Mouse (Mus musculus) spleen, adult 10 weeks (tissue): ENCODE results near the gene Lrg1. TPM values are rescaled to one million over a fixed set of nuclear protein-coding genes. Genes with fewer than 3 reads are reported as not detected.

Experiments
- polyA plus RNA-seq: library from polyadenylated mRNA; stranded (reverse); fragments of 350-450 nt; fragmentation: Illumina TruSeq; extraction: RNeasy Lipid Tissue Mini Kit (QIAGEN cat#74804); gene quantifications from one replicate; pipeline ENCODE4 v1.2.3, GENCODE M21; 2015; ENCODE audit warnings: low replicate concordance; ENCODE audit not compliant: insufficient read depth

Gene Lrg1
- polyA plus RNA-seq: 2.1 TPM

GRCm38 (mm10) chr17:56121826-56122225 lies at the start of gene Lrg1:
TSS of gene Lrg1 (minus strand) at chr17:56122001.

GRCm38 (mm10) chr17:56162231-56162774 lies 40.5 kb upstream of the Lrg1 start, which contains the start of gene Tnfaip8l1:
TSS of gene Tnfaip8l1 (plus strand) at chr17:56162477.

GRCm38 (mm10) chr17:56139858-56140595 lies 18.2 kb upstream of the Lrg1 start, which contains the start of gene Sema6b:
TSS of gene Sema6b (minus strand) at chr17:56140343.

GRCm38 (mm10) chr17:56117251-56117710 lies 4.5 kb downstream of the Lrg1 start, which contains the start of gene Plin5:
TSS of gene Plin5 (minus strand) at chr17:56117596.

GRCm38 (mm10) chr17:56109219-56110051 lies 12.4 kb downstream of the Lrg1 start, which contains the start of gene Plin4:
TSS of gene Plin4 (minus strand) at chr17:56109803.

GRCm38 (mm10) chr17:56078880-56079795 lies 42.7 kb downstream of the Lrg1 start, which contains the start of gene Hdgfl2:
TSS of gene Hdgfl2 (plus strand) at chr17:56079634.

GRCm38 (mm10) chr17:56074827-56075208 lies 47.0 kb downstream of the Lrg1 start, which contains the start of gene Ubxn6:
TSS of gene Ubxn6 (minus strand) at chr17:56075028.

Other genes with a start within 250 kb of the Lrg1 start
- gene Zfp119a, start 243.1 kb downstream of the Lrg1 start, polyA plus RNA-seq: 9.9 TPM
- 42.3 TPM for gene Zfp959, start 229.9 kb downstream of the Lrg1 start, polyA plus RNA-seq
- 12.5 TPM for gene Zfp119b, start 172.5 kb downstream of the Lrg1 start, polyA plus RNA-seq
- 13.5 TPM for gene Ebi3, start 169.4 kb downstream of the Lrg1 start, polyA plus RNA-seq
- gene Yju2, start 162.9 kb downstream of the Lrg1 start, polyA plus RNA-seq: 8.8 TPM
- not detected for gene Shd, start 151.5 kb downstream of the Lrg1 start, polyA plus RNA-seq
- not detected for gene Fsd1, start 135.5 kb downstream of the Lrg1 start, polyA plus RNA-seq
- gene Stap2, start 116.4 kb downstream of the Lrg1 start, polyA plus RNA-seq: 12.9 TPM
- 21.5 TPM for gene Mpnd, start 116.3 kb downstream of the Lrg1 start, polyA plus RNA-seq
- 21.0 TPM for gene Sh3gl1, start 85.4 kb downstream of the Lrg1 start, polyA plus RNA-seq
- 5.2 TPM for gene Chaf1a, start 81.6 kb downstream of the Lrg1 start, polyA plus RNA-seq
- 30.8 TPM for gene Ubxn6, start 47.0 kb downstream of the Lrg1 start, polyA plus RNA-seq
- 31.1 TPM for gene Hdgfl2, start 42.4 kb downstream of the Lrg1 start, polyA plus RNA-seq
- 0.64 TPM for gene Plin4, start 12.2 kb downstream of the Lrg1 start, polyA plus RNA-seq
- 0.11 TPM for gene Plin5, start 4.4 kb downstream of the Lrg1 start, polyA plus RNA-seq
- 0.68 TPM for gene Sema6b, start 18.3 kb upstream of the Lrg1 start, polyA plus RNA-seq
- gene Tnfaip8l1, start 40.5 kb upstream of the Lrg1 start, polyA plus RNA-seq: 4.4 TPM
- gene Mydgf, start 61.9 kb upstream of the Lrg1 start, polyA plus RNA-seq: 20.5 TPM
- 9.1 TPM for gene Dpp9, start 96.9 kb upstream of the Lrg1 start, polyA plus RNA-seq
- gene Fem1a, start 134.8 kb upstream of the Lrg1 start, polyA plus RNA-seq: 16.3 TPM
- gene Ticam1, start 154.8 kb upstream of the Lrg1 start, polyA plus RNA-seq: 9.6 TPM
- 8.6 TPM for gene Plin3, start 170.9 kb upstream of the Lrg1 start, polyA plus RNA-seq
- gene Arrdc5, start 178.3 kb upstream of the Lrg1 start, polyA plus RNA-seq: not detected
- 15.7 TPM for gene Uhrf1, start 181.3 kb upstream of the Lrg1 start, polyA plus RNA-seq
- 13.3 TPM for gene Kdm4b, start 204.1 kb upstream of the Lrg1 start, polyA plus RNA-seq